Mouse (Mus musculus) macrophage (primary cell): ENCODE results near the gene Akap1. TPM values are rescaled to one million over a fixed set of nuclear protein-coding genes. Genes with fewer than 3 reads are reported as not detected.
"Not testable (repeated sequence)": the region's sequence is repeated elsewhere in the genome, so short reads cannot be mapped to it uniquely, and the experiment has no call there.

Experiments
- H3K27ac ChIP-seq: fragments of 350-480 bp; formaldehyde crosslinking; 2 replicates; pipeline ENCODE4 v1.9.0; 2021
- H3K36me3 ChIP-seq: fragments of 350-480 bp; formaldehyde crosslinking; 2 replicates; pipeline ENCODE4 v1.9.0; 2021; ENCODE audit errors: inconsistent target
- H3K4me3 ChIP-seq: fragments of 350-480 bp; formaldehyde crosslinking; 2 replicates; pipeline ENCODE4 v1.9.0; 2021; ENCODE audit errors: inconsistent target
- H3K79me2 ChIP-seq: fragments of 350-480 bp; formaldehyde crosslinking; 2 replicates; pipeline ENCODE4 v1.9.0; 2021; ENCODE audit errors: inconsistent target
- WGBS: methylation state at CpG from one replicate; pipeline ENCODE4 v1.1.7; 2026; ENCODE audit warnings: inconsistent platforms; ENCODE audit not compliant: missing documents; 5-methylcytosine and 5-hydroxymethylcytosine counted together
- polyA plus RNA-seq: library from polyadenylated mRNA; stranded (reverse); fragments of 250-400 nt; gene quantifications from 3 replicates; pipeline ENCODE4 v1.2.4, GENCODE M21; 2018; ENCODE audit warnings: inconsistent platforms

The Akap1 gene
- polyA plus RNA-seq, 1 experiment from 2014 or later = 5.7 TPM

GRCm38 (mm10) chr11:88893501-88893900 is 29.1 kb upstream of the Akap1 start:
- WGBS = no CpG with 5 or more reads among the region's 8 CpGs
- not testable (repeated sequence) for H3K36me3 ChIP-seq, H3K4me3 ChIP-seq

GRCm38 (mm10) chr11:88892789-88893188 is 28.4 kb upstream of the Akap1 start:
- WGBS = 100% methylated on average over 1 of the region's 24 CpGs
- not testable (repeated sequence) for H3K27ac ChIP-seq, H3K4me3 ChIP-seq, H3K36me3 ChIP-seq, H3K79me2 ChIP-seq

More at GRCm38 (mm10) chr11:88893501-88893900, 29.1 kb upstream of the Akap1 start:
- H3K79me2 ChIP-seq, H3K27ac ChIP-seq: not testable (repeated sequence)

- H3K4me3 ChIP-seq, H3K27ac ChIP-seq, H3K36me3 ChIP-seq, H3K79me2 ChIP-seq: not testable (repeated sequence)
- WGBS = 80% methylated on average over 3 of the region's 24 CpGs
Observed at GRCm38 (mm10) chr11:88891921-88892561, 27.7 kb upstream of the Akap1 start.

- no CpG with 5 or more reads among the region's 12 CpGs for WGBS
- H3K36me3 ChIP-seq, H3K27ac ChIP-seq, H3K79me2 ChIP-seq, H3K4me3 ChIP-seq: not testable (repeated sequence)
Observed at GRCm38 (mm10) chr11:88891446-88891845, 27.1 kb upstream of the Akap1 start.

- H3K79me2 ChIP-seq = not testable (repeated sequence)
- 100% methylated on average over 1 of the region's 11 CpGs for WGBS
Observed at GRCm38 (mm10) chr11:88890904-88891303, 26.5 kb upstream of the Akap1 start.

GRCm38 (mm10) chr11:88888996-88889395 is 24.6 kb upstream of the Akap1 start:
- H3K79me2 ChIP-seq = no peaks in the 10 kb centered on the region
- 93% methylated on average over 2 of the region's 2 CpGs for WGBS

More at GRCm38 (mm10) chr11:88890904-88891303, 26.5 kb upstream of the Akap1 start:
- H3K36me3 ChIP-seq, H3K4me3 ChIP-seq, H3K27ac ChIP-seq: not testable (repeated sequence)

GRCm38 (mm10) chr11:88884376-88885065 is 20.1 kb upstream of the Akap1 start:
- WGBS = 88% methylated on average over 7 of the region's 8 CpGs
- H3K4me3 ChIP-seq = no peak overlapping the region
- H3K79me2 ChIP-seq = no peaks in the 10 kb centered on the region
- no peak overlapping the region for H3K27ac ChIP-seq
- no peaks in the 10 kb centered on the region for H3K36me3 ChIP-seq

More at GRCm38 (mm10) chr11:88888996-88889395, 24.6 kb upstream of the Akap1 start:
- Histone ChIP-seq H3K4me3 (no peak overlapping the region), H3K36me3 (no peaks in the 10 kb centered on the region), H3K27ac (no peak overlapping the region)

- no peak overlapping the region for H3K27ac ChIP-seq
- no peaks in the 10 kb centered on the region for H3K36me3 ChIP-seq
- H3K4me3 ChIP-seq = no peak overlapping the region
- H3K79me2 ChIP-seq = no peaks in the 10 kb centered on the region
- 86% methylated on average over 8 of the region's 12 CpGs for WGBS
Observed at GRCm38 (mm10) chr11:88878011-88878410, 13.6 kb upstream of the Akap1 start.

GRCm38 (mm10) chr11:88873667-88874030 is 9.3 kb upstream of the Akap1 start:
- no peak overlapping the region for H3K27ac ChIP-seq
- no peaks in the 10 kb centered on the region for H3K79me2 ChIP-seq
- 4% methylated on average over 10 of the region's 10 CpGs for WGBS
- no peaks in the 10 kb centered on the region for H3K36me3 ChIP-seq
- no peak overlapping the region; the same call in 1 of the 2 replicates for H3K4me3 ChIP-seq

- 8% methylated on average over 20 of the region's 20 CpGs for WGBS
- Histone ChIP-seq H3K4me3 (no peak overlapping the region; the same call in 1 of the 2 replicates), H3K36me3 (no peaks in the 10 kb centered on the region), H3K27ac (no peak overlapping the region), H3K79me2 (no peaks in the 10 kb centered on the region)
Observed at GRCm38 (mm10) chr11:88873027-88873666, 8.8 kb upstream of the Akap1 start.

GRCm38 (mm10) chr11:88869443-88869842 is 5.1 kb upstream of the Akap1 start:
- 50% methylated on average over 2 of the region's 2 CpGs for WGBS
- Histone ChIP-seq H3K79me2 (no peaks in the 10 kb centered on the region), H3K4me3 (no peak overlapping the region), H3K27ac (no peak overlapping the region), H3K36me3 (no peaks in the 10 kb centered on the region)

GRCm38 (mm10) chr11:88863904-88864457 is 405 bp downstream of the Akap1 start:
- WGBS = under 1% methylated on average over 49 of the region's 49 CpGs
- no peak overlapping the region for H3K27ac ChIP-seq
- no peaks in the 10 kb centered on the region for H3K36me3 ChIP-seq
- H3K4me3 ChIP-seq = peak overlapping the region; percentile 60
- H3K79me2 ChIP-seq = no peaks in the 10 kb centered on the region; the same call in 1 of the 2 replicates

- WGBS = 4% methylated on average over 32 of the region's 32 CpGs
- no peak overlapping the region for H3K27ac ChIP-seq
- peak overlapping the region; percentile 60 for H3K4me3 ChIP-seq
- no peaks in the 10 kb centered on the region; the same call in 1 of the 2 replicates for H3K79me2 ChIP-seq
- no peaks in the 10 kb centered on the region for H3K36me3 ChIP-seq
Observed at GRCm38 (mm10) chr11:88863071-88863903, 1.1 kb downstream of the Akap1 start.

GRCm38 (mm10) chr11:88862355-88862754 is 2.0 kb downstream of the Akap1 start:
- WGBS = 73% methylated on average over 2 of the region's 2 CpGs
- Histone ChIP-seq H3K4me3 (no peak overlapping the region), H3K36me3 (no peaks in the 10 kb centered on the region), H3K27ac (no peak overlapping the region), H3K79me2 (no peaks in the 10 kb centered on the region; the same call in 1 of the 2 replicates)
